Mouse (Mus musculus): ENCODE measurements around the gene Tas2r137. TPM values are rescaled to one million over a fixed set of nuclear protein-coding genes. Genes with fewer than 3 reads are reported as not detected.

Tas2r137 gene
- total RNA-seq (2017) = 0.58 and 0.74 TPM in 2 replicates

DNA sequence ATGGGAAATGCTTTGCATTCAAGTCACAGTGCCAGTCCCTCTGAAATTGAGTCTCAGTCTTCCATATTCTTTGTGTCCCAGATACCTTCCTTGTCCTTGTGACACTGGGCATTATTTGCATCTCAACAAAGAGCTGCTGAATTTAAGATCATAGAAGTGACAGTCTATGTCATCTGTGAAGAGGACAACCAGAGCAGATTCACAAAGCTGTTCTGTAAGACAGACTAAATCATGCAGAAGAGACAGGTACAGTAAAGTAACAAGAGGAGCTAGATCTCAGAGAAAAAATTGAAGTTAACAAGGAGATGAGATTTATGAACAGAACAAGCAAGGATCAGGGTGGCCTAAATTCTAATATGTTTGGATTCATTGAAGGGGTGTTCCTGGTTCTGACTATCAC, at the start of gene Tas2r137:
Gene Tas2r137, plus strand, starts transcription at position 301 of the 400 bp plus-strand sequence.
- ATAC-seq (ENCODE audit: extremely low read depth, insufficient number of reproducible peaks, low FRiP score, poor library complexity, severe bottlenecking) = no peak

DNA sequence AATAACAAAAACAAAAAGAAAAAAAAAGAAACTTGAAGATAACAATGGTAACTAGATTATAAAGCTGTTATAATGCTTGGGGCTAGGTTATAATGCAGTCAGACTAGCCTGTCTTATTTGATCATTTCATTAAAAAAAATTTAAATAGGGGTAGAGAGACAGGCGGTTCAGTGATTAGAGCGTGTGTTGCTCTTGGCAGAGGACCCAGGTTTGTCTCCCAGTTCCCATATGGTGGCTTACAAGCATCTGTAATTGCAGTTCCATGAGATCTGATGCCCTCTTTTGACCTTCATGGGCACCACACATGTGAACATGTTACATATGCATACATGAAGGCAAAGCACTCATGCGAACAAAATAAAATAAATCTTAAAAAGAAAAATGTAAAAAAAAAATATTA, 49.8 kb upstream of the Tas2r137 start:
- ATAC-seq (ENCODE audit: extremely low read depth, insufficient number of reproducible peaks, low FRiP score, poor library complexity, severe bottlenecking) = no peak

DNA sequence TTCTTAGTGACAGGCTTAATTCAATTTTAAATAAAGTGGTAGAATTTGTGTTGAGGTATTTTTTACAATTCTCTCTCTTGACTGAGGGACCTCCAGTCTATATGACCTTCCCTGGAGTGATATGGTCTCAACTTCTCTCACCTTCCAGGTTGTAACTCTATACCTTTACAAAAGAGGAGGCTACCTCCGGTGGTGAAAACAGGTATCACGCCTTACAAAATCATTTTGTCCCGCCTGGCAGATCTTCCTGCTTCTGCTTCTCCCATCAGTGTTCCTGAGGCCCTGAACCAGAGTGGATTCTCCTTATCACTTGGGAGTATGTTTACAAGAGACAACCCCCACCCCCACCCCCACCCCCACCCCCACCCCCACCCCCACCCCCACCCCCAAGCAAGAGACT, 49.3 kb upstream of the Tas2r137 start:
- ATAC-seq (ENCODE audit: extremely low read depth, insufficient number of reproducible peaks, low FRiP score, poor library complexity, severe bottlenecking) = peak; percentile 31; the same call in 1 of the 2 replicates

DNA sequence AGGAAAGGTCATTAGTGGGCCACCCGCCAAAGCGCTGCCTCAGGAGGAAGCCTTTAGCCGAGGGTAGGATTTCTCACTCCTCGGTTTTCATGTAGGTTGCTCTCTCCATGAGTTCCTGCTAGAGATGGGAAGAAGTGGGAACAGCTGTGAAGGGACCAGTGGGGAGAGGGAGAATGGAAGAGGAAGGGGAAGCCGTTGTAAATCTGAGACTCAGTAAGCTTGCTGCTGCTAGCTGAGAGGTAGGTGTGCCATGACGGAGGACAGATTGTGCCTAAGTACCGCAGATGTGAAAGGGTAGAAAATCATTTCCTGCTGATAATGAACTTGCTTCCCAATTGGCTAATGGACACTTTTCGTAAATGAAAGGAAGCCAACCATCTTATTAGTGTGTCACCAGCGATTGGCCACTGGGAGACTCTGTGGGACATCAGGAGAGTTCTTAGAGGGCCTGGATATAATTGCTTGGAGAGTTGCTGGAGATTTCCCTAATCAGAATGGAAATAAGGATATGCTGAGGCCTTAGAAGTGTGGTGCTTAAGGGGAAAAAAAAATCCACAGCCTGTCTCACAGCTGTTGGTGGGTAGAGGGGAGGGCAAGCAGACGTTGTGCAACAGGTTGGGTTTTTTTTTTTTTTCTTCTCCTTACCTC, 47.6 kb upstream of the Tas2r137 start:
- no peak for ATAC-seq (ENCODE audit: extremely low read depth, insufficient number of reproducible peaks, low FRiP score, poor library complexity, severe bottlenecking)

DNA sequence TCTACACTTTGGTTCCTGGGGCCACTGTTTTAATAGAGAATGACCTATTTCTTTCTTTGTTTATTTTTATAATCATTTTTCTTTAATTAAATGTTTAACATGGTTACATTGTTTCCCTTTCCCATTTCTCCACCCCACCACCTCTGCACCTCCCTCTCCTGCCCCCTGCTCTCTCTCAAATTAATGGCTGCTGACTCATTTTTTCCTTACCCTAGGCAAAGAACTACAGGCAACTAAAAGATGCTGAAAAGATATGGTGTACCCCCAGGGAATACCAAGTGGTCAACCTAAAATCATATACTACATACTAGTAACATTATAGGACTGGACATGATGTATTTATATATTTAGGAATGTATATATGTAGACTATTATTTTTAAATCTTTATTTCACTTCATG, 42.4 kb upstream of the Tas2r137 start:
- no peak for ATAC-seq (ENCODE audit: extremely low read depth, insufficient number of reproducible peaks, low FRiP score, poor library complexity, severe bottlenecking)

DNA sequence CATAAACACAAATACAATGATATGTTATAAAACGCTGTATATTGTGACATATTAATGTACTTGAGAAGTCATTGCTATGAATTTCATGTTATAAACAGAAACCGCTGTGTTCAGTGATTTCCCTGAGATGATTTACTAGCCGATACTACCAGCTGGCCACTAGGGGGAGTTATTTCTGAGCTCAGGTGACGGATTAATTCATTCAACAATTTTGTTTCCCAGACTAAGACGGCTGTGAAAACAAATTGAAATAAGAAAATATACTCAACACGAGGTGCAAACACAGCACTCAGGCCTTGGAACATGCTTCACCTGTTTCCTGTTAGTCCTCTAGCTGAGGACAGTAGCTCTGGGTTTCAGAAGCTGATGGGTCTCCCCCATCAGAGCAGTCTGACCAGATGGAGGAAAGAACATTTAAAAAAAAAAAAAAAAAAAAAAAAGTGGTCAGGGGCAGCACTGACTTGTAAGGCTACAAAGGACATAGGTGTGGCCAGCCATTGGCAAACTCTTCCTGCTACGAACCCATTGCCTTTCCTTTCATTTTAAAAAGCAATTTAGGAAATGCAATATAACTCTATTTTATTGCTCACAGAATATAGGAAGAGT, 36.5 kb upstream of the Tas2r137 start:
- peak; percentile 71; the same call in 1 of the 2 replicates for ATAC-seq (ENCODE audit: extremely low read depth, insufficient number of reproducible peaks, low FRiP score, poor library complexity, severe bottlenecking)

DNA sequence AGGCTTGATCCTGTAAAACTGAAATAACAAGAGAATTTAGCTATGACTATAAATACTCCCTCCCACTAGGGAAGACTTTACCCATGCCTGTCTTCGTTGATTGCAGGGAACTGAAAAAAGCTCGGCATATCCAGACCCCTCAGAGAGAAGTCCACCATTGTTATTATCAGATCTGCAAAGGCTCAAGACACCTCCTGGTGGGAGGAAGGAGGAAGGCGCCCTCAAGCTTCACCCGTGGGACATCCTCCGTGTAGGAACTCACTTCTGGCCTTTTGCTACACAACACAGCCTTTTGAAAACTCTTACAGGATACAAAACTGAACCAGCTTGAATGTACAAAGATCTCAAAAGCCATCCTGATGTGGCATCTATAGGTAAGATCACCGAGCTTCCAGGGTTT, 25.3 kb upstream of the Tas2r137 start:
- 0 out of 2 replicates have a peak, but pooled peaks have one; percentile 39 for ATAC-seq (ENCODE audit: extremely low read depth, insufficient number of reproducible peaks, low FRiP score, poor library complexity, severe bottlenecking)

DNA sequence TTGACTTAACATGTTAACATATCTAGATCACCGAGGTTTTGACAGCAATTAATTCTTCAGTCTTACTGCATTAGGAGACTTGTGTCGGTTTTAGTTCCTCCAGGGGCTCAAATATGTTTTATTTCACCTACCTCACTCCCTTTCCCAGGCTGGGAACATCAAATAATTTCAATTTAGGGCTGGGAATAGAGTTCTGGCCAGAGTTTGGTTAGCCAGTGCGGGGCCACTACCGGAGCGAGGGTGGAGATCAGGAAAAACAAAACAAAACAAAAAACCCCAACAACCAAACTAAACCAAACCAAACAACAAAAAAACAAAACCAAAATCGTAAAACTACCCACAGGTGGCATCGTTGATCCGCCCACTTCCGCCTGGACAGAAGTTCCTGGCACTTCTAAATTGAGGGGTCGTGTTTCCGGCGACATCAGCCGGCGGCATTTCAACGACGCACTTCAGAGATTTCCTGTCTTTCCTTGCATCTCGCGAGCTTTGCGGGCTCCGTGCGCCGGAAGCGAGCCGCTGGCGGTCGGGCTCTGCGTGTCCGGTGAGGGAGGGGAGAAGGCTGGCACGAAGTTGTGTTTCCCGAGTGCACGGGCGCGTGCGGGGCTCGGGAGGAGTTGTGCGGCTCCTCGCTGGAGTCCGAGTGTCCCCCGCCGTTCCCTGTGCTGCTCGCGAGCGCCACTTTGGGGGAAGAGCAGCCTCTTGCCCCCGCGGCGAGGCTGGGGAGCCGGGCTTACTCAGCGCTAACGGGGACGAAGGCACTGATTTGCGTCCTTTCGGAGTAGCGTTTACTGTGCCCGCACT, 19.9 kb upstream of the Tas2r137 start, which contains the start of gene Ssbp1:
Gene Ssbp1, plus strand, starts transcription at position 437 of the 804 bp plus-strand sequence.
- ATAC-seq (ENCODE audit: extremely low read depth, insufficient number of reproducible peaks, low FRiP score, poor library complexity, severe bottlenecking) = peak; percentile 95

DNA sequence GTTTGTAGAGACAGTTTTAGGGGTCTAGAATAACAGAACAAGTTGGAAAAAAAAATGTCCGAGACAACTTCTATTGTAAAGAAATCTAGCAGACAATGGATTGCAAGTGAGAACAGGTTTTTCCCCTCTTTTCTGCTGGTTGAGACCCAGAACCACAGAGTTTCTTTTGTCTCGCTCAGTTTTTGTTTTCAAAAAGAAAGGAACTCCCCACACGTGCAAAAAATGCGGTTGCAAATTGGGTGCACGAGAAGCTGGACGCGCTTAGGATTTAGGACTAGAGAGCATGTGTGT, 19.4 kb upstream of the Tas2r137 start:
- ATAC-seq (ENCODE audit: extremely low read depth, insufficient number of reproducible peaks, low FRiP score, poor library complexity, severe bottlenecking) = no peak

DNA sequence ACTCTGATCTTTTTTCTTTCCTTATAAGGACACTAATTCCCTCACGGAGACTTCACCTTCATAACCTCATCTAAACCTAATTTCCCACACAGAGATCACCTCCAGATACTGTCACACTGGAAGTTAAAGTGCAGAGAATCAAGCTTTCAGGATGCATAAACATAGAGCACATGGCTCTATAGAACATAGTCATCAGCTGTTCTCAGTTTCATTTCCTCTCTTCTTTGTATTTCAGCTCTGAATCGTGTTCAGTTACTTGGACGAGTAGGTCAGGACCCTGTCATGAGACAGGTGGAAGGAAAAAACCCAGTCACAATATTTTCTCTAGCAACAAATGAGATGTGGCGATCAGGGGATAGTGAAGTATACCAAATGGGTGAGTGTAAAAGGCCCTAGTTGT, 14.9 kb upstream of the Tas2r137 start:
- peak; percentile 35; the same call in 1 of the 2 replicates for ATAC-seq (ENCODE audit: extremely low read depth, insufficient number of reproducible peaks, low FRiP score, poor library complexity, severe bottlenecking)

DNA sequence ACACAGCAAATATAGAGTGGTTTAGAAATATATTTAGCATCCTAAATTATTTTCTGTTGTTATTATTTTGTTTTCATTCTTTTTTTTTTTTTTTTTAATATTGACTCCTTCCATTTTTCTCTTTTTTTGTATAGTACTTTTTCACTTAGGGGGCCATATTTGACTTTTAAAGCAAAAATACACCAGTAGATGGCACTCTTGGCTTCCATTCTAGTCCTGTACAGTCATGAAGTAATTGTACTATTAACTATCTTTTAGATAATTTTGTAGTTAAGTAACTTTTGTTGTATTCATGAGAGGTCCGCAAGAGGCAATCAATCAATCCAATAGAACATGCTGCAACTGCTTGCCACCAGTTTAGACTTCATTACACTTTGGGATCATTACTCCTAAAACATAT, 11.3 kb upstream of the Tas2r137 start:
- no peak for ATAC-seq (ENCODE audit: extremely low read depth, insufficient number of reproducible peaks, low FRiP score, poor library complexity, severe bottlenecking)

DNA sequence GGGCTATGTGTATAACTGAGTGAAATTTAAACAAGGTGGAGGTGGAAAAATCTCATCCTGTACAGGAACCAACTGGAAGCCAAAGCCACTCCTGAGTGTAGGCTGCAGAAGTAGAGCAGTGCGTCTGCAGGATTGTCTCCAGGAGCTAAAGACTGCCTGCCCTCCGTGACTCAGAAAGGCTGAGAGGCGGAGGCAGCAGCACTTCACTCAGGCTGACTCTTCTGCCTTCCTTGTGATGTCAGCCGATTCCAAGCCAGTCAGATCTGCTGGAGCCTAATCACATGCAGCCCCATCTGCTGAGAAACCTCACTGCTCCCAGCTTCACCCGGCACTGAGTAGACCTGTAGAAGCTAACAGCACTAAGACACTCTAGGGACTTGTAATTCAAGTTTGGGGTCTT, 8.7 kb upstream of the Tas2r137 start:
- ATAC-seq (ENCODE audit: extremely low read depth, insufficient number of reproducible peaks, low FRiP score, poor library complexity, severe bottlenecking) = no peak

DNA sequence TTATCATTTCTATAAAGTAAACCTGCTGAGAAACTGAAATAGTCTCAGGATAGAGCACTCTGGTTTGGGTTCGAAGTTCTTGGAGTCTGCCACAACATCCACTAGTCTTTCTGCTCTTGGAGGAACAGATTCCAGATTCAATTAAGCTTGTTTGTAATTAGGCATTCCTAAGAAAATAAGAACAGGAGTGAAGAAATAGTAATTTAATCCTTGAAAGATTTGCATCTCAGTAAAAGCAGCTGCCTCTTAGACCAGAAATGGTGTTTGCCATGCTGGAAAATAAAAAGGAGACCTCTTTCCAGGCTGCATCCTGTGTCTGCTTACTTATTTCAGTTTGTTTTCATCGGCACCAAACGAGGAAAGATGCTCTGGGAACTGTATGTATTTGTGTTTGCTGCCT, 2.2 kb downstream of the Tas2r137 start, which contains the start of gene Tas2r108:
Gene Tas2r108, plus strand, starts transcription at position 301 of the 400 bp plus-strand sequence.
- no peak for ATAC-seq (ENCODE audit: extremely low read depth, insufficient number of reproducible peaks, low FRiP score, poor library complexity, severe bottlenecking)

DNA sequence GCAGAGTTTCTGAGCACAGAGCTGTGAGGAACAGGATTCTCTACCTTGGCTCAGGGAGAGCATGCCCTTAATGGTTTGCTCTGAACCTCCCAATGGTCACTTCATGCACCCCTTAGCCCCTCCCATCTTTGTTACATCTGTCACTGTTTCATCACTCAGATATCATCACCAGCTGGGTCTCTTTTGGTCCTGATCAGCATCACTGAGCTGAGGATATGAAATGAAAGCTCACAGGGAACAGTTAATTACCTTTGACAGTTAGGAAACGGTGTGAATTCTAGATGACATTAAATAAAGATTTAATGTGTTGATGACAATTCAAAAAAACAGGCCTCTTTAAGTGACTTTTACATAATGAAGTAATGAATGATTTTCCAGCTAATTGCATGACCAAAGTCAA, 28.4 kb downstream of the Tas2r137 start, which contains the start of gene Prss37:
Gene Prss37, minus strand, starts transcription at position 101 of the 400 bp plus-strand sequence.
- ATAC-seq (ENCODE audit: extremely low read depth, insufficient number of reproducible peaks, low FRiP score, poor library complexity, severe bottlenecking) = no peak

Other genes starting within 250 kb of the Tas2r137 start
- 17.1 and 19.7 TPM in 2 replicates for gene Agk, start 166.1 kb upstream of the Tas2r137 start, total RNA-seq (2017)
- 16.8 and 18.5 TPM in 2 replicates for gene E330009J07Rik, start 55.1 kb upstream of the Tas2r137 start, total RNA-seq (2017)
- not detected in 2 replicates for gene Wee2, start 52.1 kb upstream of the Tas2r137 start, total RNA-seq (2017)
- gene Ssbp1, start 19.9 kb upstream of the Tas2r137 start, total RNA-seq (2017) = 68.6 and 69.5 TPM in 2 replicates
- gene Tas2r108, start 2.3 kb downstream of the Tas2r137 start, total RNA-seq (2017) = not detected in 2 replicates
- not detected in 2 replicates for gene Prss37, start 28.3 kb downstream of the Tas2r137 start, total RNA-seq (2017)
- not detected in 2 replicates for gene Olfr461, start 63.8 kb downstream of the Tas2r137 start, total RNA-seq (2017)
- not detected in 2 replicates for gene Olfr460, start 78.3 kb downstream of the Tas2r137 start, total RNA-seq (2017)
- 84.5 and 85.2 TPM in 2 replicates for gene Clec5a, start 94.6 kb downstream of the Tas2r137 start, total RNA-seq (2017)
- gene Tas2r138, start 122.1 kb downstream of the Tas2r137 start, total RNA-seq (2017) = not detected in 2 replicates
- gene Mgam, start 137.6 kb downstream of the Tas2r137 start, total RNA-seq (2017) = 73.4 and 107 TPM in 2 replicates